Mouse (Mus musculus): ENCODE results near the gene Hrnr. TPM values are rescaled to one million over a fixed set of nuclear protein-coding genes. Genes with fewer than 3 reads are reported as not detected.

Hrnr gene
- polyA plus RNA-seq, 1 experiment from 2014 or later: not detected

GRCm38 (mm10) chr3:93378146-93378545 is 58.6 kb downstream of the Hrnr start:
- no peak overlapping the region for H3K27ac ChIP-seq (ENCODE audit: low read length)
- 57% methylated on average over 4 of the region's 4 CpGs for WGBS
- no peak for ATAC-seq (replicated peaks; ENCODE audit: extremely low read depth, insufficient read depth, low FRiP score)
- H3K4me1 ChIP-seq (ENCODE audit: control insufficient read depth, insufficient read depth, low read length): no peaks in the 10 kb centered on the region
- no peak overlapping the region for H3K9ac ChIP-seq (ENCODE audit: low read length)
- H3K9me3 ChIP-seq (replicated peaks; ENCODE audit: control insufficient read depth, low read length): no peaks in the 10 kb centered on the region
- H3K4me2 ChIP-seq (ENCODE audit: low read depth, low read length): no peak overlapping the region
- H3K4me3 ChIP-seq (ENCODE audit: low read length): no peak overlapping the region
- H3K27me3 ChIP-seq (ENCODE audit: control insufficient read depth, insufficient read depth, low read length): no peaks in the 10 kb centered on the region
- no peaks in the 10 kb centered on the region for H3K36me3 ChIP-seq (ENCODE audit: control insufficient read depth, insufficient read depth)

Other genes with a start within 250 kb of the Hrnr start
- gene Crnn, start 175.0 kb upstream of the Hrnr start, polyA plus RNA-seq (2015; fragmentation: Nextera tagmentation; extraction: Ambion mirVana): 0.08 TPM in 1 of 2 replicates, not detected in the other
- not detected in 2 replicates for gene Flg2, start 122.5 kb upstream of the Hrnr start, polyA plus RNA-seq (2015; fragmentation: Nextera tagmentation; extraction: Ambion mirVana)
- not detected in 2 replicates for gene Flg, start 46.2 kb upstream of the Hrnr start, polyA plus RNA-seq (2015; fragmentation: Nextera tagmentation; extraction: Ambion mirVana)
- 0.04 TPM in 1 of 2 replicates, not detected in the other for gene Rptn, start 74.0 kb downstream of the Hrnr start, polyA plus RNA-seq (2015; fragmentation: Nextera tagmentation; extraction: Ambion mirVana)
- gene Tchh, start 122.6 kb downstream of the Hrnr start, polyA plus RNA-seq (2015; fragmentation: Nextera tagmentation; extraction: Ambion mirVana): 0.70 and 0.86 TPM in 2 replicates
- gene Tchhl1, start 149.0 kb downstream of the Hrnr start, polyA plus RNA-seq (2015; fragmentation: Nextera tagmentation; extraction: Ambion mirVana): not detected in 2 replicates
- gene S100a11, start 200.7 kb downstream of the Hrnr start, polyA plus RNA-seq (2015; fragmentation: Nextera tagmentation; extraction: Ambion mirVana): 709 and 778 TPM in 2 replicates
- 222 and 243 TPM in 2 replicates for gene S100a10, start 235.3 kb downstream of the Hrnr start, polyA plus RNA-seq (2015; fragmentation: Nextera tagmentation; extraction: Ambion mirVana)